Mouse (Mus musculus) heart, postnatal 14 days (tissue): Measurements from ENCODE around the gene Chrna1. TPM values are rescaled to one million over a fixed set of nuclear protein-coding genes. Genes with fewer than 3 reads are reported as not detected.
"Not testable (repeated sequence)": the region's sequence is repeated elsewhere in the genome, so short reads cannot be mapped to it uniquely, and the experiment has no call there.

Experiments used
- DNase-seq, 2 experiments: peaks; one replicate each; pipeline ENCODE4 v3.0.0; 2021 to 2022
- intact Hi-C: fragments of 180-260 bp; cut with DNase I; formaldehyde crosslinking; loops from one replicate; pipeline ENCODE4 v1.15.1; 2025
- total RNA-seq, 2 experiments: library from RNA; stranded (reverse); gene quantifications; 2 replicates each; pipeline ENCODE4 v1.2.3; 2021

Gene Chrna1
- total RNA-seq, 2 experiments from 2014 or later = not detected

DNA sequence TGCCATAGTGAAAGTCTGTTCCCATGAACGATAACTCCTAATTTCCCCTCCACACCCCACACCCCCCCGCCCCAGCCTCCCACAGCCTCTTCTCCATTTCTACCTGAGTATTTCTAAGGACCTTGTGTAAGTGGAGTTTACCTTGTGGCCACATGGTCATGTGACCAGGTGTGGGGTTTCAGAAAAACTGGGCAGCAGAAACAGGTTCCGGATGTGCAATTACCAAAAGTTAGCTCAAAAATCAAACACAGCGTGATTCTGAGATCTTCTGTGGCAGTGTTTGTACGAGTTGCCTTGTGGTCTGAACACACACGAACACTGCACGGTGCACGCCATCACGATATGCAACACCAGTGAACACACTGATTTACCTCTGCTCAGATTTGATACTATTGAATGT lies 17.5 kb downstream of the Chrna1 start:
- DNase-seq = no peak
- intact Hi-C loops = no loop called here

DNA sequence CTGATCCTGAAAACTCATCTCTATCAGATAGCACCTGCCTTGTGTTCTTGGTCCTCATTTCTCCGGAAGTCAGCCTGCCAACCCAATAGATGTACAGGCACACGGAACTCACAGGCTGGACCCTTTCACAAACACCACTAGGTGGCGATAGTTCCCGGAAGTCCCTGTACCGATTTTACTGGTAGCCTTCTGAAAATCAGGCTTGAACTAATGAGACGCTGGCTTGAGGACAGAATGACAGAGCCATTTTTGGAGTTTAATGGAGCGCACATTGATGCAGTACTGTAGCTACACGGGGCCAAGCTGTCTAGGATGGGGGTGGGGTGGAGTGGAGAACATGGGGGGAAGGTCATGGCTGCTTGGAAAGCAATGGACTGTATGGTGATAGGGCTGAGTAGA lies 18.5 kb downstream of the Chrna1 start:
- DNase-seq = peak in 1 of 2 experiments; percentile 38
- intact Hi-C loops = no loop called here

DNA sequence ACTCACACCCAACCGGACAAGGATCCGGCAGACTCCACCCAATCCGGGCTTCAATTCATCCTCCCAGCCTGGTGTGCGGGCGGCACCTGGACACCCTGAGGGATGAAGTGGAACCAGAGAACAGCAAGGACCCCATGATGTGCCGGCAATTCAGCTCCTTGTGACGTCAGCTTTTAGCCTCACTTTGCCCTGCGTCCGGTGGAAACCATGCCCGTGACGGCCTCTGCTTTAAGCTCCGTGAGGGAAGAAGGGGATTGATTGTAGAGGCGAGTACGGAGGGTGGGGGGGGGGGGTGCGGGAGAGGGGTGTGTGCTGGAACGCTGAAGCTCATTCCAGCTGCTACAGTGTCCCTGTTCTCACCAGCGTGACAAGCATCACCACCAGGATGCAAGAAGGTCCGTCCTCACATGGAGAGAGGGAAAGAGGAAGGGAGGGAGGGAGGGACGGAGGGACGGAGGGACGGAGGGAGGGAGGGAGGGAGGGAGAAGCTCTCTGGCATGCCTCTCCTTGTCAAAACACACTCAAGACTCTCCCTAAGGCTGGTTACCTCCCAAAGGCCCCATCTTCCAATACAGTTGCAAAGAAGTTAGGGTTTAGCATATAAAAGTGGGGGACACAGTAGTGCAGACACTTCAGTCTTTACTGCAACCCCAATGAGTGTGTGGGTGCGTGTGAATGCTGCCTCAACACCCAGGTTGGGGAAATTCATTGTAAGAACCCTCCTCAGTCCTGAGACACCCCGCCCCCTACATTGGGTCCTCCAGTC lies 19.1 kb downstream of the Chrna1 start:
- intact Hi-C loops = no loop called here
- no peak for DNase-seq

DNA sequence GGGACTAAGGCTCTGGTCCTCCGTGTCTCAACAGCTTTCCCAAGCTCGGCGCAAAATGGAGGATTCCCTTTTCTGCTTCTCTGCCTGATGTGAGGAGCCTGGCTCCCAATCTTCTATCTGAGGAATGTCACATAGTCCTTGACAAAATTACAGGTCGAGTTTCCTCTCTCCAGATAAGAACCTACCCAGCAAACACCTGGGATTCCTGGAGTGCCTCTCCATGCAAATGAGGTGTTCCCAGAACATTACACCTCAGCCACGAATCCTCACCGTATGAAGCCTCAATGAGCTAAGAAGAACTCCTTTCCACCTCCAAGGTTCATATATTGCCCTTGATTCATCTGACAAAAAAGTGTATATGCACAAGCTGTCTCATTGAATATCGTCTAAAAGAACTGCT lies 19.7 kb downstream of the Chrna1 start:
- intact Hi-C loops = no loop called here
- DNase-seq = no peak

DNA sequence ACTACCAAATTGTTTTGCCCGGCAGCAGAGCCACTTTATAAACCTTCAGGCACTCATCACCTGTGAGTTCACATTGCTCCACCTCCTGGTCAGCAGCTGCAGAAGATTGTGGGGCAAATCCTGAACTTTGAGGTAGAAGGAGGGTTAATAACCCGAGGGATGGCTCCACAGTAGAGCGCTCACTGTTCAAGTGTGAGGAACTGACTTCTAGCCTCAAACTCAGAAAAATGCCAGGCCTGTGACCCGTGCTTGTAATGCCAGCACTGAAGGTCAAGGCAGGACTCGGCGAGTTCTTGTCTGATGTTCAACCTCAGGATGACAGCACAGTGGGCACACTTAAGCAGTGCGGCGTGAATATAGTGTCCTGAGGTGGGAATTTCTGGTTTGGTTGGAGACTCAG lies 22.2 kb downstream of the Chrna1 start:
- no peak for DNase-seq
- intact Hi-C loops = no loop called here

DNA sequence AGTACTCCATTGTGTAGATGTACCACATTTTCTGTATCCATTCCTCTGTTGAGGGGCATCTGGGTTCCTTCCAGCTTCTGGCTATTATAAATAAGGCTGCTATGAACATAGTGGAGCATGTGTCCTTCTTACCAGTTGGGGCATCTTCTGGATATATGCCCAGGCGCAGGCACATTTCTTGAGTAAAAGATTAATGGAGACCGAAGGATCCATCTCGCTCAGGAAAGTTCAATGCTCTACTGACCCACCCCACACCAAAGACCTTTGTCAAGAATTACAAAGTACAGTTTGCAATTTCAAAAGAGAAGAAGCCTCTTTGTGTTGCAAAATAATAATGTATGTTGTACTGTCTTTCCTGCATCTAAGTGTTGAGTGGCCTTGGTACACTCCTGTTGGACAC lies 23.1 kb downstream of the Chrna1 start:
- intact Hi-C loops, DNase-seq: not testable (repeated sequence)

DNA sequence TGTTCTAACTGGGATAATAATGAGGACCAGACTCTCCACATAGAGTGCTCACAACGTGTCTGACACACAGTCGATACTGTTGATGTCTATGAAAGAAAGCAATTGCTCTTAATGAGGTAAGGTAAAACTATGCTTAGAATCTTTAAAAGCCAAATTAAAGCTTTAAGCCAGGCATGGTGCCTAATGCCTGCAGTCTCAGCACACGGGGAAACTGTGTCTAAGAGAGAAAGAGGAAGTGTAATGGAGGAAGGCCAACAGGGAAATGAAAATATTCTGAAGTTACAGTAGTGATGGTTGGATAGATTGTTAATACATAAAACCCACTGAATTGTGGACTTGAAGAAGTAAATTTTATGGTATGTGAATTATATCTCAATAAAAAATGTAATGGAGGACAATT lies 25.7 kb downstream of the Chrna1 start:
- DNase-seq = no peak
- intact Hi-C loops = no loop called here

DNA sequence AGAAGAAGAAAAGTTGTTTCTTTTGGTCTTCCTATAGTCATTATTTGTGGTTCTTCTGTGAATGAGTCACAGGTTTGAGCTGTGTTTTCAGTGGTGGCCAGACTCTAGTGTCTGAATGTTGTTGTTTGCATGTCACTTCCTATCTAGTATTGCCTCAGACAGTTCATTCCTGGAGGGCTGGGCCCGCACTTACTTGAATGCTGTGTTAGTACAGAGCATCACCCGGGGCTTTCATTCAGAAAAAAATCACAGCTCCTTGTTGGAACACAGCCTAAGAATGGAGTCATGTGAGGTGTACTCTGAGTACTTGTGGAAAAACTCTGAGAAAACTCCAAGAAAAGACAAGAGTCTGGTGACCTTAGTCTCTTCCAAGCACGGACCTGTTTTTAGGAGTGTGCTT lies 27.2 kb downstream of the Chrna1 start:
- intact Hi-C loops = no loop called here
- no peak for DNase-seq

DNA sequence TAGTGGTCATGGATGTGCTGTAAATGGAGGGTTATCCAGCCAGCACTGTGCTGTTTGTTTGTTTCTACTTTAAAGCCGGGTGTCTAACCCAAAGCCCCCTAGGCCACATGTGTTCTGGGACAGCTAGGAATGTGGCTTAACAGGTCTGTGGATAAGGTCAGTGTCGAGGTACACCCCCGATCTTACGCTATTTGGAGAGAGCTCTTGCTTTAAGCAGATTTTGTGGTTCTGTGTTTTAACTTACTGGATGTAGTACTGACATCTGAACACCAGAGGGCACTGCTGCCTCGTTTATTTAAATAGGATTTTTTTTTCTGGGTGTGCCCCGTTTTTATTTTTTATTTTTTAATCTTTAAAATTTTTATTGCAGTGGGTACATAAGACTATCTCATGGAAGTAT lies 29.4 kb downstream of the Chrna1 start:
- intact Hi-C loops = no loop called here
- DNase-seq = peak in 1 of 2 experiments; percentile 53

DNA sequence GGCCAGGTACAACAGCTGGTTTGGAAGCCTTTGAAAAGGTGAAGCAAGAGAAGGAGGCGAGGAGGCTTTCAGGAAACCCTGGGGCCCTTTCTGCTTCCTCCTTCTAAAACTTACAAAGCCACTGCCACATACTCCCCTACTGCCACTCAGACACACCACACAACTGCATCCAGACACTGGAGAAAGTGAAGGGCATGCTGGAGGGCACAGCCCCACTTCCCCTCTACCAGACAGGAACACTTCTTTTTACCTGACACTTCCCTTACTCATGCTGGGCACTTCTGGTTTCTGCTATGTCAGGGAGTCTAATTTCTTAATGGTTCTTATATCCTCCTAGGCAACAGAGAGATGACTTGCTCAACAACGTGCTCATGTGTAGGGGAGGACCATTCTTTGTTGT lies 31.6 kb downstream of the Chrna1 start:
- no peak for DNase-seq
- intact Hi-C loops = no loop called here

DNA sequence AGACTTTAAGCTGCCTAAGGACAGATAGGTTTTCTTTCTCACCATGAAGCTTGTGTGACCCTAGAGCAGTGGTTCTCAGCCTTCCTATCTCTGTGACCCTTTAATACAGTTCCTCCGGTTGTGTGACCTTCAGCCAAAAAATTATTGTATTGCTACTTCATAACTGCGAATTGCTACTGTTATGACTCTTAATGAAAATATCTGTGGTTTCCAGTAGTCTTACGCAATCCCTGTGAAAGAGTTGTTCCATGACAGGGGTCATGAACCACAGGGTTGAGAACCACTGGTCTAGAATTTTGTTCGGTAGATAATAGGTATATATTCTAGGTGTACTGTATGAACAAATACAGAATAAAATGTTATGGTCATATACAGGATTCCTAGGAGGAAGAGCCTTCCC lies 32.9 kb downstream of the Chrna1 start:
- intact Hi-C loops = no loop called here
- no peak for DNase-seq

DNA sequence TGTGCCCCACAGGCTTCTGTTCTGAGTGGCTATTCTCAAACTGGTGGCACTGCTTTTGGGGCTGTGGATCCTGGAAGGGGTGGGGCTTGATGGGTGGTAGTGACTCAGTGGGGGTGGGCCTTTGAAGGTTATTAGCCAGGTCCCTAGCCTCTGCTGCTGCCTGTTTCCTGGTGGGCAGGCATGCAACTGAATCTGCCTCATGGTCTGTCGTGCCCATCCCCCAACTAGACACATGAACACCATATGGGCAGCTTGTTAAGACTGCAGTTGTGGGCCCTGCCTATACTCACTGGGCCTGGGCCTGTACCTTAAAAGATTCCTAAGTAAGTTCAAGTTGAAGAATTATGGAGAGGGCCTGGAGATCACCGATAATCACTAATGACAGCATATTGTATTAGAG lies 34.6 kb downstream of the Chrna1 start:
- intact Hi-C loops = no loop called here

DNA sequence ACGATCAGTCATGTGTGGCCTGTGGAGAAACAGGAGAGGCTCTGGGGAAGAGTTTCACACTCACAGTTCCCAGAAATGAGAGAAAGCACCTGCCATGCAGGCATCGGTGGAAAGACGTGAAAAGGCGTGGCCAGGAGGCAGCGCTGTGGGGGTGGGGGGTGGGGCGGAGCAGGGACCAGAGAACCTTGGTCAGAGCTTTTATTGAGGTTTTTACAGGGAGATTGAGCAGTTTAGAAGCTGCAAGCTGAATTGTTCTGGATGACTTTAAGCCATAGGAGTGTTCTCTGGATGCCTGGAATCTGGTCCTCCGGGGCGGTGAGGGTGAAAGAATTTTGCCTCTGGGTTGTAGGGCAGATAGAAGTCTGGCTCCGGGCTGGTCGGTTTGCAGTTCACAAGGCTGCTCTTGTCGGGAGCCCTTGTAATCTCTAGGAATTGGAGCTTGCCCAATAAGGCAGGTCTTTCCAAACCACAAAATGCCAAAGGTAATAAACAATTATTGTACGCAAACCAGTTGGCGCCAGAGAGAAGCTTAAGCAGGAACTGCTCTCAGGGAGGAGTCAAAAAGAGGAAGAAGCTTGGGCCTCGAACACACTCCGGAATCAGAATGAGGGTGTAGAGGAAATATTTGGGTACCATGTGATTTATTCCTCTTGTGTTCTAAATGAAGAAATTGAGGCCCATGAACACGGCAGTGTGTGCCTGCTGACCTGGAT lies 39.5 kb downstream of the Chrna1 start:
- DNase-seq = no peak
- intact Hi-C loops = no loop called here

More for the DNA sequence above, 34.6 kb downstream of the Chrna1 start:
- no peak for DNase-seq

DNA sequence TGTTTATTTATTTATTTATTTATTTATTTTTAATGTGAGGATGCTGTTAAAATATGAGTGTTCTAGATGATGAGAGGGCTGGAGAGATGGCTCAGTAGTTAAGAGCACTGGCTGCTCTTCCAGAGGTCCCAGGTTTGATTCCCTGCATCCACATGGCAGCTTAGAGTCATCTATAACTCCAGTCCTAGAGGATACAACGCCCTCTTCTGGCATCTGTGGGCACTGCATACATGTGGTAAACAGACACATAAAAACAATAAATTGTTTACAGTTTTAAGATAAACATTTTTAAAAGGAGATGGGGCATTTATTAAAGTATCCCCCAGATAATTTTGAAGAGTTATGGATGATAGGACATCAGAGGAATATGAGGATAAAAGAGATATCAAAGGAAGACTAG lies 40.4 kb downstream of the Chrna1 start:
- no peak for DNase-seq
- intact Hi-C loops = no loop called here

DNA sequence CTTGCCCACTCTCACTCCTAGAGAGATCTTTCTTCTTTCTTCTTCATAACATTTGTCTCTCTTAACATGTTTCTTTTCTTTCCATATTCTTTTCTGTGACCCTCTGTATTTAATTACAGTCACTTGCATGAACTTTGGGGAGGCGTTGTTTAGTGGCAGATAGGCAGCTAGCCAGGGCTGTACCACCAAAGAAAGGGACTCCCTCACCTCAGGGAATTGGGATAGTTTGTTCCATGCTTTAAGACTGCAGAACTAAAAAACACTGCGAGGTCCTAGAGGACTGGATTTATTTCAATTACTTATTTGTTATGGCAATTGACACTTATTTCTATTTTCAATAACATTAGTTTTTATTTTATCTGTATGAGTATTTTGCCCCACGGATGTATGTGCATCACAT lies 41.0 kb downstream of the Chrna1 start:
- intact Hi-C loops = no loop called here
- DNase-seq = no peak

DNA sequence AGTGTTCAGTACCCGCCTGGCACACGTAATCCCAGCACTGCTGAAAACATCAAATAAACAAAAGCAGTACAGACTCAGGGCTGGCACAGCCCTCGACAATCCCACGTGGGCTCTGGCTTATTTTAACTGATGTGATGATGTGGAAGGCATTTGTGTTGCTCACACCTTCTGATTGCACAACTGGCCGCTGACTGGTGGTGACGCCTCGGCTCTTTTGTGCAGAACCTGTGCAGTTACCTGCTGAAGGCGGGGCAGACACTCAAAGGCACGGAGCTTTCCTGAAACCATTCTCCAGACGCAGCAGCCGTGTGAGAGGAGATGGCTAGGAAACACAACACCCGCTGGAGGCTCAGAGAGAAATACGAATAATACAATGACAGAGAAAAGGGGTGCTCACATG lies 41.5 kb downstream of the Chrna1 start:
- intact Hi-C loops = no loop called here
- no peak for DNase-seq

DNA sequence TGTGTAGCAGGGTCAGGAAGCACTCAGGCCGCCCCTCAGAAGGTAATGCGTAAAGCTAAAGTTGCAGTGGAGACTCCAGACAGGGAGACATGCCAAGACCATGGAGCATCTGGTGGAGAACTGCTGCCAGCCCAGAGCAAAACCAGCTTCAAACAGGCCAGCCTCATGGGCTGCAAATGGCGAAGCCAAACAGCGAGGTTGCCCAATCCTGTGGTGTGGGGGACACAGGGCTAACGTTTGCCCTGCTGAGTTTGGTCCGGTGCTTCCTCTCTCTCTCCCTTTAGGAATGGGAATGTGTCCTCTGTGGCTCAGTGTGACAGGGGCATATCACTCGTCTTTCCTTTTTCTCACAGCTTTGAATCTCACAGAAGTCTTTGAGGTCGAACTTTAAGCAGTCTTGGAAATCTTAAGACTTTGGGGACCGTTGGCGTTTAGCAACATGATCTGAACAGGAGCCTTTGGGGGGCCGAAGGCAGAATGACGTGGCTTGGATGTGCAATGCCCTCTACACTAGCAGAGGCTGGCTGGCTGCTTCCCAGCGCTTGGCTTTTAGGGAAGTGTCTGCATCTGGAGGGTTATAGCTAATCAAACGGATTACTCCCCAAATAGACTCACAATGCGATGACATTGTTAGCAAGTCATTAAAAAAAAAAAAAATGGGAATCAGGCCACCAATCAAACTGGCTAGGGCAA lies 43.9 kb downstream of the Chrna1 start:
- no peak for DNase-seq
- intact Hi-C loops = no loop called here

DNA sequence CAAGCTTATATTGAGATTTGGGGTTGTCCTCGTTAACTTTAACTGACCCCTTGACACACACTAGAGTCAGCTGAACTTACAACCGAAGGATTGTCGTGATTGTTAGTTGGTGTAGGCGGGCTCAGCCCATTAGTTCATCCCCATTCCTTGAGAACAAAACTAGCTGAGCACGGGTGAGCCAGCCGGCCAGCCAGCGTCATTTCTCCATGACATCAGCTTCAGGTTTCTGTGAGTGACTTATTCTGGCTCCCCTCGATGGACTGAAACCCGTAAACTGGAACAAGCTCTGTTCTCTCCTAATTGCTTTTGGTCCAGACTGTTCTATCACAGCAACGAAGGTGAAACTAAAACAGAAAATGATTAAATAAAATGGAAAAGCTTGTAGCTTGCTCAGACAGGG lies 45.4 kb downstream of the Chrna1 start:
- intact Hi-C loops = loop anchor here (5.0 kb wide), 1 partner anchor 92 kb away; no protein-coding TSS in a partner anchor
- DNase-seq = no peak

DNA sequence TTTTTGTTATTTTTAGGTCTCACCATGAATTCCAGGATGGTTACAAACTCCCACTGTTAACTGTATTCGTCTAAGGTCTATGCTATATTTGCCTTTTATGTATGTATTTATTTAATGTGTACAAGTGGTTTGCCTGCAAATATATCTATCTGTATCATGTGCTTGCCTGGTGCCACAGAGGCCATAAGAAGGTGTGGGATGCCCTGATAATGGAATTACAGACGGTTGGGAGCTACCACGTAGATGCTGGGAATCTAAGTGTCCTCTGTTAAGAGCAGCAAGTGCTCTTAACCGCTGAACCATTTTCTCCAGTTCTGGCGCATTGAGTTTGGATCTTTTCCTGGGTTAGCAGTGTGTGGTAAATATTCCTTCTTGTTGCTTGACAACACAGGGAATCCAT lies 49.7 kb downstream of the Chrna1 start:
- no peak for DNase-seq
- intact Hi-C loops = loop anchor here (5.0 kb wide), 1 partner anchor 88 kb away; no protein-coding TSS in a partner anchor

DNA sequence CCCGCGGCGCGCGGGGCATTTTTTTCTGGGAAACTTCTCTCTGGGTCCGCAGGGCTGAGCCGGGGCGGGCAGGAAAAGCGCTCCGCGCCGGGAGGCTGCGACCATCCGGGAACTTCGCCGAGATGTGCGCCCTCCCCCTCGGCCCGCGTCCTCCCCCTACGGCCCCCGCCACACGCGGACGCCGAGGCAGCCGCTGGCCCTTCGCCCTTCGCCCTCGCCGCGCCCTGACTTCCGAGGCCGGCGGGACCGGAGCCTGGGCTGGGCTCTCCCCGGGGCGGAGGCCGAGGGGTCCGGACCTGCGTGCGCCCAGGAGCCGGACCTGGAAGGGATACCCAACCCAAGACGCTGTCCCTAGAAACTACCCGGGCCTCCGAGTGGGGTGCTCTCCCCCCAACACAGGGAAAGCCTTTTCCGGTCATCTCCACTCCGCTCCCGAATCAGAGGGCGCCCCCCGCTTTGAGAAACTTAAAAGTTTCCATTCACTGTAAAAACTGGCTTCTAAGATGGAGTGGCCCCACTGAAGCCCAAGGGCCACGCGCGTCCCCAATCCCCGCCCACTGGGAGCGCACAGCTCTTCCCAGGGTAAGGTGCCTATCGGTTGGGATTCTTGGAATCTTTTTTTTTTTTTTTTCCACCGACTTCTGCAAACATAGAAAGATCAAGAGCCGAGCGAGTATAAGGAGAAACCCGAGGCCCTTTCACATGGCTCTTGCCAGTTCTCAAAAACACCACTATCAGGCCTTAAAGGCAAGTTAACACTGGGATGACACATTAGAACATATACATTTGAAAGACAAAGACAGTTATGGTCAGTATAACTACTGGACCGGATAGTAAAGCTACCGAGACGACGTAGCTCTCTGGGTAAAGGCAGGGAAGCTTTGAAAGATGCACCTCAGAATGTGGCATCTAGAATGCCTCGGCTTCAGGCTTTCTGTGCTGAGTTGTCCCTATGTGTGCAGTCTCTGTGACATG lies 50.5 kb downstream of the Chrna1 start, which contains the start of gene Wipf1:
Wipf1 (minus strand) TSS at position 379 of the 975 bp plus-strand sequence.
- DNase-seq = peak; percentile 91
- intact Hi-C loops = loop anchor here (2.0 to 5.0 kb wide), 3 partner anchors 35 to 87 kb away; no protein-coding TSS in a partner anchor
